Comparison of ENCODE assay signal across 21 mouse cellular contexts in genomic region chr8:115207480-115207879, GRCm38 (mm10).
"Had no signal": no experiment of that assay in that cellular context is flagged by ENCODE, and none has a peak within 500 bp of the region (broad histone marks: within the 10 kb centered on the region; RNA-seq: fewer than 3 reads in every experiment).

No protein-coding gene starts in this region.

- ATAC-seq: hindbrain, embryonic 16.5 days; intestine, embryonic 15.5 days; liver, postnatal 0 days had no signal

- DNase-seq: kidney, adult 18-20 months; kidney, postnatal 10 days; layer of hippocampus, adult 9-11 months; liver, postnatal 0 days; lung, postnatal 14 days; lung, postnatal 4 days; midbrain, embryonic 14.5 days; retina, postnatal 1 day; right cerebral cortex, postnatal 25 days; spleen, adult 18-20 months; thymus, postnatal 25 days had no signal

- H3K9me3 ChIP-seq: intestine, embryonic 15.5 days; limb, embryonic 12.5 days; limb, embryonic 15.5 days; lung, embryonic 15.5 days; neural tube, embryonic 12.5 days; stomach, embryonic 15.5 days had no signal

- H3K36me3 ChIP-seq: intestine, embryonic 15.5 days; limb, embryonic 12.5 days; limb, embryonic 15.5 days; lung, embryonic 15.5 days; neural tube, embryonic 12.5 days; stomach, embryonic 15.5 days had no signal

- H3K9ac ChIP-seq: intestine, embryonic 15.5 days; limb, embryonic 12.5 days; limb, embryonic 15.5 days; liver, embryonic 14.5 days; liver, postnatal 0 days; lung, embryonic 15.5 days; neural tube, embryonic 12.5 days; stomach, embryonic 15.5 days had no signal

- H3K4me2 ChIP-seq: intestine, embryonic 15.5 days; limb, embryonic 15.5 days; liver, embryonic 11.5 days; lung, embryonic 15.5 days; stomach, embryonic 15.5 days had no signal

- H3K4me1 ChIP-seq: intestine, embryonic 15.5 days; stomach, embryonic 15.5 days had no signal

- H3K27me3 ChIP-seq: intestine, embryonic 15.5 days; lung, embryonic 15.5 days; stomach, embryonic 15.5 days had no signal

- H3K4me3 ChIP-seq: intestine, embryonic 15.5 days; layer of hippocampus, adult 2 months; limb, embryonic 12.5 days; limb, embryonic 15.5 days; lung, embryonic 15.5 days; neural tube, embryonic 12.5 days; stomach, embryonic 15.5 days had no signal

- H3K27ac ChIP-seq: intestine, embryonic 15.5 days; layer of hippocampus, adult 2 months; limb, embryonic 12.5 days; limb, embryonic 15.5 days; liver, embryonic 14.5 days; lung, embryonic 15.5 days; neural tube, embryonic 12.5 days; stomach, embryonic 15.5 days had no signal
